Comparison of ENCODE assay signal across 8 mouse cellular contexts in genomic region chr5:139599191-139599937, GRCm38 (mm10). TPM values are rescaled to one million over a fixed set of nuclear protein-coding genes. Genes with fewer than 3 reads are reported as not detected.
DNase-seq lines count a peak whose midpoint lies in the region; ATAC-seq lines count a peak whose summit lies in the region.

No protein-coding gene starts in this region.

- peaks cover 17% of the 10 kb centered on the region for H3K4me1 ChIP-seq in heart, embryonic 10.5 days
- H3K4me1 ChIP-seq in hindbrain, embryonic 13.5 days (replicated peaks): peaks cover 37% of the 10 kb centered on the region
- H3K4me1 ChIP-seq in limb, embryonic 11.5 days (ENCODE audit: control insufficient read depth, insufficient read depth, low read length): peaks cover 19% of the 10 kb centered on the region
- peaks cover 29% of the 10 kb centered on the region for H3K4me1 ChIP-seq in neural tube, embryonic 15.5 days

- peak overlapping the region; percentile 47 for H3K4me2 ChIP-seq in hindbrain, embryonic 13.5 days
- peak overlapping the region; percentile 31 for H3K4me2 ChIP-seq in limb, embryonic 11.5 days (ENCODE audit: low read depth, severe bottlenecking)
- peak overlapping the region; percentile 44 for H3K4me2 ChIP-seq in neural tube, embryonic 15.5 days

- peak; percentile 59 for ATAC-seq in hindbrain, embryonic 13.5 days (ENCODE audit: low FRiP score)
- peak; percentile 35 for ATAC-seq in limb, embryonic 11.5 days (ENCODE audit: insufficient number of reproducible peaks, low FRiP score, low TSS enrichment, low read depth)
- 0 out of 2 replicates have a peak, but pooled peaks have one; percentile 6 for ATAC-seq in neural tube, embryonic 15.5 days (ENCODE audit: low FRiP score)

- no peak for DNase-seq in heart, embryonic 10.5 days (ENCODE audit: low spot score)
- no peak for DNase-seq in heart, postnatal 4 days
- DNase-seq in limb, embryonic 11.5 days (ENCODE audit: low spot score): peak; percentile 75
- DNase-seq in urinary bladder, postnatal 14 days (ENCODE audit: low spot score): no peak
- no peak for DNase-seq in thymus, postnatal 10 days (ENCODE audit: low spot score in 2 of 2)
- no peak for DNase-seq in cerebellum, adult 9-11 months

- peak overlapping the region; percentile 43 for H3K4me3 ChIP-seq in heart, embryonic 10.5 days
- H3K4me3 ChIP-seq in hindbrain, embryonic 13.5 days: no peak overlapping the region
- peak overlapping the region; percentile 1; the same call in 1 of the 2 replicates for H3K4me3 ChIP-seq in limb, embryonic 11.5 days (ENCODE audit: low read depth, low read length)
- 0 out of 2 replicates have a peak overlapping the region, but pooled peaks have one; percentile 9 for H3K4me3 ChIP-seq in neural tube, embryonic 15.5 days (replicated peaks)

- H3K9me3 ChIP-seq in heart, embryonic 10.5 days: no peaks in the 10 kb centered on the region
- no peaks in the 10 kb centered on the region for H3K9me3 ChIP-seq in hindbrain, embryonic 13.5 days
- H3K9me3 ChIP-seq in limb, embryonic 11.5 days (ENCODE audit: control insufficient read depth, low read length): no peaks in the 10 kb centered on the region
- H3K9me3 ChIP-seq in neural tube, embryonic 15.5 days (replicated peaks): no peaks in the 10 kb centered on the region

- no peaks in the 10 kb centered on the region for H3K36me3 ChIP-seq in heart, embryonic 10.5 days
- no peaks in the 10 kb centered on the region for H3K36me3 ChIP-seq in hindbrain, embryonic 13.5 days
- H3K36me3 ChIP-seq in limb, embryonic 11.5 days (ENCODE audit: control insufficient read depth, insufficient read depth, low read length): no peaks in the 10 kb centered on the region
- H3K36me3 ChIP-seq in neural tube, embryonic 15.5 days: no peaks in the 10 kb centered on the region

- WGBS in heart, embryonic 10.5 days: 2% methylated on average over 25 of the region's 25 CpGs
- WGBS in hindbrain, embryonic 13.5 days: 2% methylated on average over 25 of the region's 25 CpGs
- WGBS in limb, embryonic 11.5 days: under 1% methylated on average over 25 of the region's 25 CpGs
- 3% methylated on average over 25 of the region's 25 CpGs for WGBS in neural tube, embryonic 15.5 days

- peak overlapping the region; percentile 51; the same call in 1 of the 2 replicates for H3K9ac ChIP-seq in hindbrain, embryonic 13.5 days
- no peak overlapping the region for H3K9ac ChIP-seq in limb, embryonic 11.5 days (ENCODE audit: low read length)
- no peak overlapping the region for H3K9ac ChIP-seq in neural tube, embryonic 15.5 days (replicated peaks)

- 0 out of 2 replicates have a peak overlapping the region, but pooled peaks have one; percentile 6 for H3K27ac ChIP-seq in heart, embryonic 10.5 days
- H3K27ac ChIP-seq in hindbrain, embryonic 13.5 days: peak overlapping the region; percentile 83
- no peak overlapping the region for H3K27ac ChIP-seq in limb, embryonic 11.5 days (replicated peaks; ENCODE audit: low read depth, low read length)
- peak overlapping the region; percentile 54 for H3K27ac ChIP-seq in neural tube, embryonic 15.5 days (replicated peaks)

- H3K27me3 ChIP-seq in heart, embryonic 10.5 days (ENCODE audit: insufficient read depth, poor library complexity, severe bottlenecking): peaks cover 96% of the 10 kb centered on the region
- peaks cover 84% of the 10 kb centered on the region for H3K27me3 ChIP-seq in hindbrain, embryonic 13.5 days
- H3K27me3 ChIP-seq in limb, embryonic 11.5 days (ENCODE audit: control insufficient read depth, insufficient read depth, low read length): peaks cover 60% of the 10 kb centered on the region
- H3K27me3 ChIP-seq in neural tube, embryonic 15.5 days (replicated peaks): peaks cover 61% of the 10 kb centered on the region

RNA-seq across cellular contexts. Expression of gene Uncx, which starts 56.1 kb away (rescaled TPM):
- 0.18 TPM in 1 of 2 replicates, not detected in the other for polyA plus RNA-seq in heart, embryonic 10.5 days (2016; fragmentation: Nextera tagmentation; extraction: Ambion mirVana)
- total RNA-seq in heart, postnatal 4 days (2021): not detected
- polyA plus RNA-seq in hindbrain, embryonic 13.5 days (2015; fragmentation: Nextera tagmentation; extraction: Ambion mirVana): 48.8 and 60.7 TPM in 2 replicates
- polyA plus RNA-seq in limb, embryonic 11.5 days (2014; fragmentation: Nextera tagmentation; extraction: Ambion mirVana): 0.08 and 0.21 TPM in 2 replicates
- 23.7 and 35.3 TPM in 2 replicates for polyA plus RNA-seq in neural tube, embryonic 15.5 days (2015; fragmentation: Nextera tagmentation; extraction: Ambion mirVana)

Comparison
In these comparisons a context has a peak if more than half of its experiments do, and no peak if none do; other contexts are left out.
1. ATAC-seq: peak in every context shown above with its lines; median percentile 59 in hindbrain, embryonic 13.5 days; 35 in limb, embryonic 11.5 days; 6 in neural tube, embryonic 15.5 days.
2. RNA of gene Uncx, which starts 56.1 kb away (polyA plus RNA-seq): 48.8 to 60.7 TPM in hindbrain, embryonic 13.5 days and 23.7 to 35.3 TPM in neural tube, embryonic 15.5 days; 0.18 TPM in heart, embryonic 10.5 days and 0.08 to 0.21 TPM in limb, embryonic 11.5 days; every median in the first group is over 10 times any median in the second.
3. Peak in every context shown above with its lines, with median percentiles within 50 percentile points of each other: H3K4me2 ChIP-seq.